Mouse (Mus musculus) limb, embryonic 13.5 days (tissue): ENCODE data around the gene Anxa8. TPM values are rescaled to one million over a fixed set of nuclear protein-coding genes. Genes with fewer than 3 reads are reported as not detected.

Experiments used
- ATAC-seq: fragments of 200-750 bp; cut with Nextera tagmentation; 2 replicates; pipeline ENCODE4 v1.8.0; 2017; ENCODE audit warnings: low read depth, moderate number of reproducible peaks, moderate TSS enrichment; ENCODE audit not compliant: low FRiP score
- H3K27ac ChIP-seq: fragments of 300-500 bp; sonication (generic); 2 replicates; pipeline ENCODE4 v1.5.1; 2015; ENCODE audit warnings: inconsistent platforms, mild to moderate bottlenecking, moderate library complexity
- H3K27me3 ChIP-seq: fragments of 300-500 bp; sonication (generic); 2 replicates; pipeline ENCODE4 v1.6.1; 2015; ENCODE audit warnings: mild to moderate bottlenecking, inconsistent platforms
- H3K36me3 ChIP-seq: fragments of 300-500 bp; sonication (generic); 2 replicates; pipeline ENCODE4 v1.6.1; 2015; ENCODE audit warnings: inconsistent platforms, mild to moderate bottlenecking, moderate library complexity
- H3K4me1 ChIP-seq: fragments of 300-500 bp; sonication (generic); 2 replicates; pipeline ENCODE4 v1.6.1; 2015; ENCODE audit warnings: inconsistent platforms
- H3K4me2 ChIP-seq: fragments of 300-500 bp; sonication (generic); replicated peaks from 2 replicates; pipeline ENCODE4 v1.6.1; 2015; ENCODE audit warnings: inconsistent platforms, mild to moderate bottlenecking, moderate library complexity
- H3K4me3 ChIP-seq: fragments of 300-500 bp; sonication (generic); 2 replicates; pipeline ENCODE4 v1.5.1; 2015; ENCODE audit warnings: moderate library complexity, mild to moderate bottlenecking, inconsistent platforms
- H3K9ac ChIP-seq: fragments of 300-500 bp; sonication (generic); 2 replicates; pipeline ENCODE4 v1.6.1; 2015; ENCODE audit warnings: mild to moderate bottlenecking, inconsistent platforms
- H3K9me3 ChIP-seq: fragments of 300-500 bp; sonication (generic); 2 replicates; pipeline ENCODE4 v1.6.1; 2016; ENCODE audit warnings: inconsistent platforms
- WGBS: fragments of 180-500 bp; shearing (Covaris S2); methylation state at CpG from one replicate; pipeline ENCODE4 v1.1.7; 2015; 5-methylcytosine and 5-hydroxymethylcytosine counted together
- polyA plus RNA-seq: library from polyadenylated mRNA; unstranded; fragments of >200 nt; fragmentation: Nextera tagmentation; extraction: Ambion mirVana; gene quantifications from 2 replicates; pipeline ENCODE4 v1.2.1, GENCODE M21; 2015

The Anxa8 gene
- polyA plus RNA-seq, 1 experiment from 2014 or later = 16.0 TPM

DNA sequence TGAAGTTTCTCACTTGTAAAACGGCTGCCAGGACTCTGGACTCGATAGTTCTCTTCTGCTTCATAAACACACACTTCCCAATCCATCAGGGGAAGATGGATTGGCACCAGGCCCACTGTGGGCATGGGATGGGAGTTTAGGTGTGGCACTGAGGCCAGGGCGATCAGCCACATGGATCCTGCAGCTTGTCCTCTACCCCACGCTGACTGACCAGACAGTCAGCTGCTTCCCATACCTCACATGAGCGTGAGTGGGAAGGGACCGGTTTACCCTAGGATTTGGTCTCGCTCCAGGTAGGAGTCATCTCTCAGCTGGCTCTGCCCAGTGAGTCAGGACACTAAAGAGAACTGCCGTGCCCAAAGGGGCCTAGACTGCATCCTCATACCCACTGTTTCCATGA is 4.0 kb downstream of the Anxa8 start:
- Histone ChIP-seq H3K4me2 (no peak overlapping the region), H3K36me3 (no peaks in the 10 kb centered on the region), H3K27me3 (no peaks in the 10 kb centered on the region), H3K9ac (no peak overlapping the region), H3K27ac (no peak overlapping the region), H3K9me3 (no peaks in the 10 kb centered on the region), H3K4me1 (peaks cover 10% of the 10 kb centered on the region; the same call in 1 of the 2 replicates), H3K4me3 (no peak overlapping the region)
- WGBS = 84% methylated on average over 8 of the region's 8 CpGs
- ATAC-seq = no peak

DNA sequence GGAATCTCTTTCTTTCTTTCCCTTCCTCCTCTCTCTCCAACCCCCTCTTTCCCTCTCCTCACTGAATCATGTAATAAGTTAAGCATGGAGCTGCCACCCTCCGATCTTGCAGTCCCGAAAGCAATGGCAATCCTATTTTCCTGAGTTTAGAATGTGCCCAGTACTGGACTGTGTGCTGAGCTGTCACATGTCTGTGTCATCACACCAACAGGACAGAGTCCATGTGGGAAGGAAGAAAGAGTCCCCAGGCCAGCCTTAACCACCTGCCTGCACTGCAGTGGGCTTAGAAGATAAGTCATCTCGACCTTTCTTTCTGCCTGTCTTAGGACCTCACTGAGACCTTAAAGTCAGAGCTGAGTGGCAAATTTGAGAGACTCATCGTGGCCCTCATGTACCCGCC is 5.7 kb downstream of the Anxa8 start:
- Histone ChIP-seq H3K4me2 (no peak overlapping the region), H3K4me3 (no peak overlapping the region), H3K4me1 (peaks cover 5% of the 10 kb centered on the region; the same call in 1 of the 2 replicates), H3K9me3 (no peaks in the 10 kb centered on the region), H3K36me3 (no peaks in the 10 kb centered on the region), H3K27me3 (no peaks in the 10 kb centered on the region), H3K27ac (no peak overlapping the region), H3K9ac (no peak overlapping the region)
- no peak for ATAC-seq
- WGBS = 83% methylated on average over 5 of the region's 5 CpGs

DNA sequence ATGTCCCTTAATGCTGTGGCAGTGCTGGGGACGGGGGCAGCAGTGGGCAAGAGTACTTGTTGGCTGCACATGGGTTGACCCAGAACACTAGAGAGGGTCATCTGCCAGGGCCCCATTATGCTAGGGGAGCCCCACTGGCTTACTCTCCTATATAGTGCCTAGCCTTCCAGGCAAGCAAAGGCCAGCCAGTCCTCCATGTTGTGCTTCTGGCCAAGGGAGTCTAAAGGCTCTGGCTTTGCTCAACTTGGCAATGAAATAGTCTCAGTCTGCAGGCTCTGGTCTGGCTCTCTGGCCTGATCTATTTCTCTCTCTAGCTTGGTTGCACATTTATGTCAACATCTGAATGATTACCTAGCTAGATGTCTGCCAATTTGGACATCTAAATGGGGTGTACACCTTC is 7.1 kb downstream of the Anxa8 start:
- H3K4me2 ChIP-seq = no peak overlapping the region
- no peaks in the 10 kb centered on the region for H3K36me3 ChIP-seq
- H3K4me1 ChIP-seq = peaks cover 1% of the 10 kb centered on the region; the same call in 1 of the 2 replicates
- H3K9ac ChIP-seq = no peak overlapping the region
- H3K4me3 ChIP-seq = no peak overlapping the region
- no peak for ATAC-seq
- no peak overlapping the region for H3K27ac ChIP-seq
- H3K27me3 ChIP-seq = no peaks in the 10 kb centered on the region
- 79% methylated on average over 1 of the region's 1 CpGs for WGBS
- no peaks in the 10 kb centered on the region for H3K9me3 ChIP-seq

DNA sequence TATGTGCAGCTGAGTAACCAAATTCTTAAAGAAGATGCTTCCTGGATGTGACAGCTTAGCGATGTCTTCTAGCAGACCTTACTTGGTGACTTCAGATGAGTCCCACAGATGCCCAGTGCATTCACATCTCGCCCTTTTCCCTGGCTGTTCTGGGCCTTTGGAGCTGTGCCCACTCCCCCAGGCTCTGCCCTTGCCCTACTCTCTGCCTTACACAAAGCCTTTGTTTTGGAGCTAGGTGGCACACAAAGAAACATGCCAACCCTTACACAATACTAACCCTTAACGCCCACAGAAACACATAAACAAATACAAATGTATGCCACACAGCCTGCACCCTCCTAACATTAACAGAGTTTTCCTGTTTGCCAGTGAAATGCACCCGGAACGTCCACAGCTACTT is 10.4 kb downstream of the Anxa8 start:
- WGBS = 84% methylated on average over 5 of the region's 5 CpGs
- no peaks in the 10 kb centered on the region for H3K36me3 ChIP-seq
- no peak overlapping the region for H3K9ac ChIP-seq
- H3K4me3 ChIP-seq = no peak overlapping the region
- no peak overlapping the region for H3K27ac ChIP-seq
- no peaks in the 10 kb centered on the region for H3K27me3 ChIP-seq
- ATAC-seq = no peak
- H3K9me3 ChIP-seq = no peaks in the 10 kb centered on the region
- no peaks in the 10 kb centered on the region for H3K4me1 ChIP-seq
- no peak overlapping the region for H3K4me2 ChIP-seq

DNA sequence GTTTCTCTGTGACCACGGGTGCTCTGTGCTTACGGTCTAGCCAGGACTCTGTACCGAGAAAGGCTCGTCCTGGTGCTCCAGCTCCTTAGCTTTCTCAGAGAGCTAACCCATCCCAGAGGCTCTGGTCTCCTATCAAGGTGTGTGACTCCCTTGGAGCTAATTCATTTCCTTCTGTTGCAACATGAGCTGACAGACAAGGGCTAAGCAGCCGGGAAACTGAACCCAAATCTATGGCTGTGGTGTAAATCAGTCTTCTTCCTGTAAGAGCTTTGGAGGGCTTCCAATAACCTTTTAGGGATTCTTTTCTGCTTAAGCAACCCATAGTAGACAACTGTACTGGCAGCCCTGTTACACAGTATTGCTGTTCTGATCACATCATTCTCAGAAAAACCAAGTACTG is 16.8 kb downstream of the Anxa8 start, which contains the start of gene A630023A22Rik:
TSS of gene A630023A22Rik (minus strand) at position 154 of the 400 bp plus-strand sequence.
- no peak within 1 kb of the TSS for H3K4me3 ChIP-seq
- H3K4me2 ChIP-seq = no peak within 1 kb of the TSS
- ATAC-seq = no peak
- H3K9ac ChIP-seq = no peak within 1 kb of the TSS
- H3K4me1 ChIP-seq = peaks cover 19% of the 10 kb centered on the region
- no peaks in the 10 kb centered on the region for H3K27me3 ChIP-seq
- H3K36me3 ChIP-seq = no peaks in the 10 kb centered on the region
- H3K9me3 ChIP-seq = no peaks in the 10 kb centered on the region
- 54% methylated on average over 5 of the region's 5 CpGs for WGBS
- H3K27ac ChIP-seq = no peak within 1 kb of the TSS

DNA sequence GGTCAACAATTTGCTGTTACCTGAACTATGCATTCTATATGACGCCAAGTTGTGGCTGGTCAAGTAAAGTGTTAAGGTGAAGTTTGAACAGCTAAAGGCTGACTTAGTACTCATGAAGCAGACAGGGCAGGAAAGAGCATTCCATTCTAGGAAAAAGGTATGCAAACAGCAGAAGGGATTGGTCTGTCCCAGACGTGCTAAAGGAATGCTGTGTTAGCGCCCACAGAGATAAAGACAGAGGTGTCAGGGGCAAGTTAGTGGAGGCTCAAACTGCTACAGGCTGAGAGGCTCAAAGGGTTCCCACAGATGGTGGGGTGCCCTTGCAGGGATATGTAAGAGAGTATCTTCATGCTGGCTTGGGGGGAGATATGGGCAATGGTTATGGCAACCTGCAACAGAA is 18.1 kb downstream of the Anxa8 start:
- WGBS = 65% methylated on average over 3 of the region's 3 CpGs
- no peak overlapping the region for H3K9ac ChIP-seq
- no peak overlapping the region for H3K4me3 ChIP-seq
- no peaks in the 10 kb centered on the region for H3K27me3 ChIP-seq
- no peaks in the 10 kb centered on the region for H3K36me3 ChIP-seq
- peaks cover 19% of the 10 kb centered on the region for H3K4me1 ChIP-seq
- H3K27ac ChIP-seq = no peak overlapping the region
- no peak overlapping the region for H3K4me2 ChIP-seq
- no peaks in the 10 kb centered on the region for H3K9me3 ChIP-seq
- no peak for ATAC-seq

DNA sequence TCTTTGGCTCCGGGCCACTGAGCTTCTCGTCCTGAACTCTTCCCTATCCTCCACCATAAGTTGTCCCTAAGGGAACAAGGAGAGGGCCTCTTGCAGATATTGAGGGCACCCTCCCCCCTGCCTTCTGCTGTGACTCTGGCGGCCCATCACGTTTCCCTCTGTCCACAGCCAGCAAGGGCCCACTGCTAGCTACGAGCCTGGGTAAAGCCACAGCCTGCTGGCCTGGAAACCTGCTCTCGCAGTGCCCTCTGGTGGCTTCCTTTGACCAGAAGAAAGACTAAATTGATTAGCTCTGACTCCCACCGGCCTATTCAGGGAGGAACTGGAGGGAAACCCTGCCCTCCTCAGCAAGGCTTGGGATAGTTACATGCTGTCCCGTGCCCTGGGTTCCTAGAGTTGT is 19.1 kb downstream of the Anxa8 start:
- WGBS = 20% methylated on average over 8 of the region's 8 CpGs
- ATAC-seq = no peak
- H3K9me3 ChIP-seq = no peaks in the 10 kb centered on the region

DNA sequence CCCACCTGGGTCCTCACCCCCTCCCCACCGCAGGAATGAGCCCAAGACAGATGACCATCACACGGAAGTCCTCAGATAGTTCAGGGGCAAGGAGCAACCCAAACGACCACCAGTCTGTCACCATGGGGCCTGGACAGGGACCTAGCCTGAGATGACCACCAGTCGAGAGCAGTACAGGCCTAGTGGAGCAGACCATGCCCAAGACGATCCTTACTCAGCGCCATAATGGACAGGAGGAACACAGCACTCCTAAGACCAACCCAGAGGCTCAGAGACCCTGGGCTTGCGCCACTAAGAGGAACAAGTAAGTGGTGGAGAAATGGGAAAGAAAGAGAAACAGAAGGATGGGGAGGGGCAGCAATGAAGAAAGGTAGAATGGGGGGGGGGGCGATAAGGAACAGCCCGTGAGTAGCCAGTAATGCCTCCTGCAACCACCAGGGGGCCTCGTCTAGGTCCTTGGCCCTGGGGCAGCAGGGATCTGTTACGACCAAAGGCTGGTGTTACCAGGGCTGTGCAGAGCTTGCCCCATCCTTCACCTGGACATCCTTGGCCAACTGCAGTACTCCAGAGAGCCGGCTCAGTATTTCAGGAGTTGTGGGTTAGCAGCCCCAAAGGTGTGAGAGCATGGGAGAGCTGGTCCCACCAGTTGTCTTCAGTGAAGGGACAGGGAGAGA is 20.7 kb downstream of the Anxa8 start:
- H3K27me3 ChIP-seq = no peaks in the 10 kb centered on the region
- no peak overlapping the region for H3K27ac ChIP-seq
- peaks cover 19% of the 10 kb centered on the region for H3K4me1 ChIP-seq
- no peak overlapping the region for H3K4me2 ChIP-seq
- ATAC-seq = no peak
- H3K36me3 ChIP-seq = no peaks in the 10 kb centered on the region
- no peak overlapping the region for H3K4me3 ChIP-seq
- H3K9me3 ChIP-seq = no peaks in the 10 kb centered on the region
- H3K9ac ChIP-seq = no peak overlapping the region
- 64% methylated on average over 11 of the region's 12 CpGs for WGBS

More for the DNA sequence above, 19.1 kb downstream of the Anxa8 start:
- H3K9ac ChIP-seq = no peak overlapping the region
- H3K27ac ChIP-seq = no peak overlapping the region
- H3K4me2 ChIP-seq = no peak overlapping the region
- H3K36me3 ChIP-seq = no peaks in the 10 kb centered on the region
- peaks cover 19% of the 10 kb centered on the region for H3K4me1 ChIP-seq
- H3K4me3 ChIP-seq = no peak overlapping the region
- no peaks in the 10 kb centered on the region for H3K27me3 ChIP-seq

DNA sequence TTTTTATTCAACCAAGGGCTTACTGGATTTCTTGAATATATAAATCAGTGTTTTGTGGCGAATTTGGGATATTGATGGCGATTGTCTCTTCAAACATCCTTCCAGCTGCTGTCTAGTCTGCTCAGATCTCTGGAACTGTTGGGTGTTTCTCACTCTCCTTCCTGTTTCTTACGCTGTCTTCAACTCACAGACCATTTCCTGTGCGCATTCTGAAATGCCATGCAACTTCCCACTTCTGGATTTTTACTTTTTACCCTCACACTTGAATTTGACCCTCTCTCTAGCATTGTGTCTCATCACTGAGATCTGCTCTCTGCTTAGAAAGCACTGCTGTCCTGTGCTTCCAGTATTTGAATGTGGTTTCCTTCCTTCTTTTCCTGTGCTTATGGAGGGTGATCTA is 21.8 kb downstream of the Anxa8 start:
- no peak overlapping the region for H3K9ac ChIP-seq
- H3K36me3 ChIP-seq = no peaks in the 10 kb centered on the region
- WGBS = 81% methylated on average over 4 of the region's 4 CpGs
- ATAC-seq = no peak
- H3K4me2 ChIP-seq = no peak overlapping the region
- H3K27ac ChIP-seq = no peak overlapping the region
- no peaks in the 10 kb centered on the region for H3K9me3 ChIP-seq
- H3K27me3 ChIP-seq = no peaks in the 10 kb centered on the region
- H3K4me3 ChIP-seq = no peak overlapping the region
- H3K4me1 ChIP-seq = peaks cover 15% of the 10 kb centered on the region

DNA sequence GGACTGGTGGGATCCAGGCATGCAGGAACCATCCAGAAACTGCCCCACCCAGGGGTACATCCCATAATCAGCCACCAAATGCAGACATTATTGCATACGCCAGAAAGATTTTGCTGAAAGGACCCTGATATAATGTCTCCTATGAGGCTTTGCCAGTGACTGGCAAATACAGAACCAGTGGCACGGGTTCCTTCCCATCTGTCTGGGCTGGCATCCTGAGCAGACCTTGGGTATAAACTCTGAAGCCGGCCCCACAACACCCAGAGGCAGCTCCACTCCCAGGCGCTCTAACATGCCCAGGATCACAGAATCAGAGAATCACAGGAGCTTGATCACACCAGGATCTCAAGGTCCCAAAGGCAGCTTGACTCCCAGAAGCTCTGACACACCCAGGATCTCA is 28.5 kb downstream of the Anxa8 start:
- H3K9ac ChIP-seq = no peak overlapping the region
- no peak for ATAC-seq
- no peaks in the 10 kb centered on the region for H3K9me3 ChIP-seq
- H3K4me1 ChIP-seq = no peaks in the 10 kb centered on the region
- 82% methylated on average over 4 of the region's 4 CpGs for whole genome bisulfite sequencing
- no peak overlapping the region for H3K4me2 ChIP-seq
- H3K27me3 ChIP-seq = no peaks in the 10 kb centered on the region
- no peak overlapping the region for H3K4me3 ChIP-seq
- H3K36me3 ChIP-seq = no peaks in the 10 kb centered on the region
- no peak overlapping the region for H3K27ac ChIP-seq

DNA sequence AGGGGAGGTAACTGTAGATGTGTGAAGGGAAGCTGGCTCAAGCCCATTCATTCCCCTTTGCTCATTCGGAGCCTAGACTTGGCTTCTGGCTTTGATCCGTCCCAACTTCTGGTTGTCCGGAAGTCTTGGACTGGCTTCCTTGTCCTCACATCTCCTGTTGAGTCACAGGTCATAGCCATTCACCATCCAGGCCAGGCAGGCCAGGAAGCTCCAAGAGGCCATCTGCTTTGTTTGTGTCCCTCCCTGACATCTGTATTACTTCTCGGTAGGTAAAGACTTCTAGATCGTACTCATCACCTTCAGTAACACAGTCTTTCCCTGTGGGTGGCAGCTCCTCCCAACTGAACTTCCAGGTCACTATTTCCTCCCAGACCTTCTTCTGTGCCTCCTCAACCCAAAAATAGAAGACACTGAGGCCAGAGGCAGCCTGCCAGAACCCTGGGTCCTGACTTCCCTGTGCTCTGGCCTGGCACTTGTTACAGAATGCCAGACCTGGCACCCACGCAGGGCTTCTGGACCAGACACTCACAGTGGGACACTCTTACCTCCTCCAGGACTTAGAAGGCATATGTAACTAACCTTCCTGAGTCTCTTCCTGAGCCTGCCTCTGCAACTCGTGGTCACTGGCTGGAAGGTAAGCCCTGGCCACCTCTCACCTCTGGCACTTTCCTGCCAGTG is 33.4 kb downstream of the Anxa8 start:
- no peaks in the 10 kb centered on the region for H3K36me3 ChIP-seq
- no peaks in the 10 kb centered on the region for H3K9me3 ChIP-seq
- no peaks in the 10 kb centered on the region for H3K27me3 ChIP-seq
- H3K4me3 ChIP-seq = no peak overlapping the region
- H3K27ac ChIP-seq = no peak overlapping the region
- 72% methylated on average over 7 of the region's 7 CpGs for WGBS
- H3K4me2 ChIP-seq = no peak overlapping the region
- no peak for ATAC-seq
- no peaks in the 10 kb centered on the region for H3K4me1 ChIP-seq
- no peak overlapping the region for H3K9ac ChIP-seq

DNA sequence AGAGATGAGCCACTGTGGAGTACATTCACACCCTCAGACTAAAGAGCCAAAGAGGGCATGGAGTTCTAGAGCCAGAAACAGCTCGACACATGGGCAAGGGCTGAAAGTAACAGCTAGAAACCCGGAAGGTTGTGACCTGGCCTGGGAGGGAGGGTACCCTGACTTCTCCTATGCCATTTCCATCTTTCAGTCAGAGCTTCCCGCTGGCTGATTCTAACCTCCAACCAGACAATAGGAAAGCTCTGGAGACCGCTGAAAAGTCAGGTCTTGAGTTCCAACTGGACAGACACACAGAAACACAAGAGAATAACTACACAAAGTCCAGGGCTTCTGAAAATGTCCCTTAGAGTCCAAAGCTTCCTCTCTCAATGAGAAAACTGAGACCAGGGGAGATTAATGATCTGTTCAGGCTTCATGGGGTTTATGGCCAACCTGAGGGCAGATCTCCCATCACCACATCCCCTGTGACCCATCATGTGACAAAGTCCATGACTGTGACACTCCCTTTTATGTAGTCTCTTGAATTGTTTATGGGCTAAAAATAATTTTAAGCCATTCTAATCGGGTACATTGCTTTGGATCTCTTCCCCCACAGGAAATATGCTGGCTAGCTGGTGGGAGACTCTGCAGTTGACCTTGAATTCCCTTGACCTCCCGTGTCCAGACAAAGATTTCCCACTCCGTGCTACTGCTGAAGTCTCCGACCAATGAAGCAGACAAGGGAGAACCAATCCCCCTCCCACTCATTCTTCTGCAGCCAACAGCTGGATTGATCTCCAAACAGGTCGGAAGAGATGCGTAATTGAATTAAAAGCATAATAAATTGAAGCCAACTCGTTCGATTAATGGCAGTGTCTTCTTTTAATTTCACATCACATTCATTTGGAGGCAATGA is 34.5 kb downstream of the Anxa8 start:
- Histone ChIP-seq H3K4me1 (no peaks in the 10 kb centered on the region), H3K4me3 (no peak overlapping the region), H3K36me3 (no peaks in the 10 kb centered on the region), H3K9me3 (no peaks in the 10 kb centered on the region), H3K27ac (no peak overlapping the region), H3K4me2 (no peak overlapping the region), H3K27me3 (no peaks in the 10 kb centered on the region), H3K9ac (no peak overlapping the region)
- 77% methylated on average over 12 of the region's 12 CpGs for WGBS
- ATAC-seq = no peak
